Mouse (Mus musculus): ENCODE results near the gene Adamts15. TPM values are rescaled to one million over a fixed set of nuclear protein-coding genes. Genes with fewer than 3 reads are reported as not detected.

The Adamts15 gene
- polyA plus RNA-seq, 1 experiment from 2014 or later, result 6.0 TPM

DNA sequence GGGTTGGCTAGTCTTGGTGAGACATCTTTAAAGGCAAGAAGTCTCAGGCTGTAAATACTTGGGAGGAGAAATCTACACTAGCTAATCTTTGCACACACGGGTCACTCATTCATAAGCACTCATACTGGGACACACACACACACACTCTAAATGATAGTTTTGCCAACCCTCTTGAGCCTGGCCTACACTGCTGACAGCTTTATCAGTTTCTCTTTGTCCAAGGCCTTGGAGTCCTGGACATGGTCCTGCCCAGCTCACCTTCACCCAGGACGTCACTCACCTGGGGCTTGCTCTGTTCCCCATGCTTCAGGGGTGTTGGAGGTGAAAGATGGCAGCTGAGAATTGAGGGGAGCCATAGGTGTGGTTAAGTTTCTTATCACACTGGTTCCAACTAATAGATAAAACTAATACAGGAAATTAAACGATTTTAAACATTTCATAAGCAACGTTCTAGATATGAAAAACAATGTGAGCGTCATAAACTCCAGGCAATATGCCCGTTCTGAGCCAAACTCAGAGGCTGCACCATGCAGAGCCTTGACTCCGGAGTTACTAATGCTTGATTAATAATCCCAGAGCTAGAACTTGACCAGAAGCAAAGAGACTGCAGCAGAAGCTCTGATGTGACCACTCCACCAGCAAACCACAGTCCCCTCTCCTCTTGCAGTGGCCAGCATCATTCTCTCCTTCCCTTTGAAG is 42.9 kb downstream of the Adamts15 start:
- 61% methylated on average over 7 of the region's 7 CpGs for WGBS
- Histone ChIP-seq H3K27ac (replicated peaks in 1 of 2; ENCODE audit: control insufficient read depth in 1 of 2, insufficient read depth in 1 of 2, low read depth in 2 of 2, low read length in 2 of 2) (no peak overlapping the region), H3K4me3 (ENCODE audit: control insufficient read depth in 1 of 2, insufficient read depth in 1 of 2, low read depth in 1 of 2, low read length in 2 of 2) (no peak overlapping the region), H3K9me3 (ENCODE audit: control insufficient read depth, low read length) (peaks cover 4% of the 10 kb centered on the region; the same call in 1 of the 2 replicates), H3K4me2 (ENCODE audit: low read length) (no peak overlapping the region), H3K4me1 (ENCODE audit: control insufficient read depth in 2 of 2, insufficient read depth in 2 of 2, low read length in 2 of 2) (peaks cover 2 to 6% of the 10 kb centered on the region in 2 experiments; a peak in 2 of 4 replicates), H3K9ac (ENCODE audit: low read length) (no peak overlapping the region), H3K27me3 (ENCODE audit: control insufficient read depth, insufficient read depth, low read length) (no peaks in the 10 kb centered on the region), H3K36me3 (ENCODE audit: control insufficient read depth, insufficient read depth, low read length) (no peaks in the 10 kb centered on the region)
- ATAC-seq (ENCODE audit: insufficient number of reproducible peaks, insufficient read depth, low FRiP score, low read depth), result no peak

DNA sequence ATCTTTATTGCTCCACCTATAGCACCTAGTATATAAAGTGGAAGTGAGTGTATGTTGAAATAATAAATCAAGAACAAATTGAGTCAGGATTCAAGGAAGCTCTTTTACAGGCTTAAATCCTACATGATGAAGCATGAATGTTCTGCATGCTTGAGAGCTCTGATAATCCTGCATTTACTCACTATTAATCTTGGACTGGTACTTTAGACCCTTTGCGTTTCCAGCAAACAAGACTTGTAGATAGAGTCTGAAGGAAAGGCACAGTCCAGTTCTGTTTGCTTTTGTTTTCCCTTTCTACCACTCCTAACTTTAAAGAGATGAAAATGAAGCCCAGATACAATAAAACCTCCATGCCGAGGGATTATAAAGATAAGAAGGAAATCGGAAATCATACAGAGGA is 45.7 kb downstream of the Adamts15 start:
- H3K27ac ChIP-seq (replicated peaks in 1 of 2; ENCODE audit: control insufficient read depth in 1 of 2, insufficient read depth in 1 of 2, low read depth in 2 of 2, low read length in 2 of 2), result no peak overlapping the region
- H3K27me3 ChIP-seq (ENCODE audit: control insufficient read depth, insufficient read depth, low read length), result no peaks in the 10 kb centered on the region
- H3K9me3 ChIP-seq (ENCODE audit: control insufficient read depth, low read length), result peaks cover 4% of the 10 kb centered on the region; the same call in 1 of the 2 replicates
- H3K4me1 ChIP-seq (ENCODE audit: control insufficient read depth in 2 of 2, insufficient read depth in 2 of 2, low read length in 2 of 2), result peaks cover 2 to 6% of the 10 kb centered on the region in 2 experiments; a peak in 2 of 4 replicates
- H3K4me2 ChIP-seq (ENCODE audit: low read length), result no peak overlapping the region
- no peak overlapping the region for H3K9ac ChIP-seq (ENCODE audit: low read length)
- 63% methylated on average over 3 of the region's 3 CpGs for WGBS
- no peaks in the 10 kb centered on the region for H3K36me3 ChIP-seq (ENCODE audit: control insufficient read depth, insufficient read depth, low read length)
- no peak for ATAC-seq (ENCODE audit: insufficient number of reproducible peaks, insufficient read depth, low FRiP score, low read depth)
- H3K4me3 ChIP-seq (ENCODE audit: control insufficient read depth in 1 of 2, insufficient read depth in 1 of 2, low read depth in 1 of 2, low read length in 2 of 2), result no peak overlapping the region

DNA sequence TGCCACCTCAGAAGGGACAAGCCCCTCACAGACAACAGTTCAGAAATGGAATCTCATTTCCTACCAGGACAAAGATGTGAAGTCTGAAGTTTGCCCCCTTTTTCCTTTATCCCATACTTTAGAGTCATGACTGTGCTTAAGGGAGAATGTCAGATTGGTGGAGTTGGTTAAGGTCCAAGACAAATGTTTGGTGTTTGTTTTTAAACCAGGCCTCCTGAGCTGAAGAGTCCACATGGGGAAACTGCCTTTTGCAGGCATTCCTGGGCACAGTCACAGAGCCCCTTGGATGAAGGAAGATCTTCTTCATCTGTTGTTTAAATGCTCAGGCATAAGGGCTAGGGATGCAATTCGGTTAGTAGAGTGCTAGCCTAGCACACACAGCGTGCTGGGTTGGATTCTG is 66.4 kb downstream of the Adamts15 start:
- Histone ChIP-seq H3K4me1 (ENCODE audit: control insufficient read depth in 2 of 2, insufficient read depth in 2 of 2, low read length in 2 of 2) (peaks cover 4 to 6% of the 10 kb centered on the region in 2 experiments; a peak in 3 of 4 replicates), H3K9me3 (ENCODE audit: control insufficient read depth, low read length) (no peaks in the 10 kb centered on the region), H3K27me3 (ENCODE audit: control insufficient read depth, insufficient read depth, low read length) (no peaks in the 10 kb centered on the region), H3K27ac (replicated peaks in 1 of 2; ENCODE audit: control insufficient read depth in 1 of 2, insufficient read depth in 1 of 2, low read depth in 2 of 2, low read length in 2 of 2) (no peak overlapping the region), H3K4me3 (ENCODE audit: control insufficient read depth in 1 of 2, insufficient read depth in 1 of 2, low read depth in 1 of 2, low read length in 2 of 2) (no peak overlapping the region), H3K4me2 (ENCODE audit: low read length) (no peak overlapping the region), H3K36me3 (ENCODE audit: control insufficient read depth, insufficient read depth, low read length) (no peaks in the 10 kb centered on the region), H3K9ac (ENCODE audit: low read length) (no peak overlapping the region)
- WGBS, result 74% methylated on average over 2 of the region's 2 CpGs
- ATAC-seq (ENCODE audit: insufficient number of reproducible peaks, insufficient read depth, low FRiP score, low read depth), result no peak

DNA sequence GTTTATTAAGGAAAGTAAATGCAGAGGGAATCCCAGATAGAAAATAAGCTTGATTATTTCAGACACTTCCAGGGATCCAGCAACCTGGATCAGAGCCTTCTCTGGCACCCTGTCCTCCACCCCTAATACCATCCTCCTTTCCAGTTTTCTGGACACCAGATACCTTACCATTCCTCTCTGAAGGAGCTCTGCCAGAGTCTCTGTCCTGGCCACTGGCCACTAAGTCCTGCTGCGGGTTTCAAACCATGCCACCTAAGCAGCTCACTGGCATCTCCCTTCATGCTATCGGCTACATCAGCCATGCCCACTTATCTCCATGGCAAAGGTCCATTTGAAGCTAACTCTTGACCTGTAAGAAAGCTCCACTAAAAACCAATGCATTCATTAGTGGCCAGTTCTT is 70.4 kb downstream of the Adamts15 start:
- Histone ChIP-seq H3K9ac (ENCODE audit: low read length) (no peak overlapping the region), H3K27ac (replicated peaks in 1 of 2; ENCODE audit: control insufficient read depth in 1 of 2, insufficient read depth in 1 of 2, low read depth in 2 of 2, low read length in 2 of 2) (no peak overlapping the region), H3K4me1 (ENCODE audit: control insufficient read depth in 2 of 2, insufficient read depth in 2 of 2, low read length in 2 of 2) (peaks cover 14 to 16% of the 10 kb centered on the region in 2 experiments), H3K4me2 (ENCODE audit: low read length) (no peak overlapping the region), H3K36me3 (ENCODE audit: control insufficient read depth, insufficient read depth, low read length) (no peaks in the 10 kb centered on the region), H3K27me3 (ENCODE audit: control insufficient read depth, insufficient read depth, low read length) (no peaks in the 10 kb centered on the region), H3K4me3 (ENCODE audit: control insufficient read depth in 1 of 2, insufficient read depth in 1 of 2, low read depth in 1 of 2, low read length in 2 of 2) (no peak overlapping the region), H3K9me3 (ENCODE audit: control insufficient read depth, low read length) (no peaks in the 10 kb centered on the region)
- WGBS, result 95% methylated on average over 2 of the region's 2 CpGs
- ATAC-seq (ENCODE audit: insufficient number of reproducible peaks, insufficient read depth, low FRiP score, low read depth), result no peak

DNA sequence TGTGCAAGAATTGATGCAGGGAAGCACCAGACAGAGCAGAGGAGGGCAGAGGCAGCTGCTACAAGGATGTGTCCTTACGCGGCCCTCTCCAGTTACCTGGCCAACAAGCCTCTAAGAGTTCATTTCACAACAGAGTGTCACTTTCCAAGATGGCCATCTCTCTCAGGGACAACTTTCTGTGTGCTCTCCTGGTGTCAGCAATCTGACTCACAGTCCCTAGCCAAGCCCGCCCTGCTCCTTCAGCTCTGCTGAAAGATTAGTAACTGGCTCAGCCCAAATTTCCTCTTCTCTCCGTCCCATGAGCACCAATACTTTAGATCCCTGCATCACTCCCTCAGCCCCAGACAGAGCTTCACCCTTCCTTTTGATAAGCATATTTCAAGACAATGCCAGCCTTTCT is 72.3 kb downstream of the Adamts15 start:
- Histone ChIP-seq H3K9ac (ENCODE audit: low read length) (no peak overlapping the region), H3K36me3 (ENCODE audit: control insufficient read depth, insufficient read depth, low read length) (no peaks in the 10 kb centered on the region), H3K27ac (replicated peaks in 1 of 2; ENCODE audit: control insufficient read depth in 1 of 2, insufficient read depth in 1 of 2, low read depth in 2 of 2, low read length in 2 of 2) (no peak overlapping the region), H3K4me1 (ENCODE audit: control insufficient read depth in 2 of 2, insufficient read depth in 2 of 2, low read length in 2 of 2) (peaks cover 14 to 26% of the 10 kb centered on the region in 2 experiments), H3K9me3 (ENCODE audit: control insufficient read depth, low read length) (no peaks in the 10 kb centered on the region), H3K27me3 (ENCODE audit: control insufficient read depth, insufficient read depth, low read length) (no peaks in the 10 kb centered on the region), H3K4me2 (ENCODE audit: low read length) (no peak overlapping the region), H3K4me3 (ENCODE audit: control insufficient read depth in 1 of 2, insufficient read depth in 1 of 2, low read depth in 1 of 2, low read length in 2 of 2) (no peak overlapping the region)
- 64% methylated on average over 4 of the region's 4 CpGs for WGBS
- no peak for ATAC-seq (ENCODE audit: insufficient number of reproducible peaks, insufficient read depth, low FRiP score, low read depth)

DNA sequence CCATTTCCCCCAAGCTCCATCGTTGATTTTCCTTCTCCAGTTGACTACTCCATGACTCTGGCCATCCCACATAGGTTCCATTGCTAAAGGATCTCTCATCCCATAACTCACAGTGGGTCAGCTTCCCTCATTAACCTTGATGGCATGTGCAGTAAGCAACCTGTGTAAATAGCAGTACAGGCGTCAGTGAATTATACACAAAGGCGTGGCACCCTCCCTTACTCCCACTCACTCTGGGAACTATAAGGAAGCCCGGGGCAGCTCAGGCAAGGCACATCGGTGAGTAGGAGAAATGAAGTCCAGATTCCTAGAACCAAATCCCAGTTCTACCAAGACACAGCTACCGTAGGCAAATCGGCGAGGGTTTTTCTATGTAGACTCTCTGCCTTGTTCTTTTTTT is 72.8 kb downstream of the Adamts15 start:
- no peaks in the 10 kb centered on the region for H3K27me3 ChIP-seq (ENCODE audit: control insufficient read depth, insufficient read depth, low read length)
- no peak overlapping the region for H3K27ac ChIP-seq (replicated peaks in 1 of 2; ENCODE audit: control insufficient read depth in 1 of 2, insufficient read depth in 1 of 2, low read depth in 2 of 2, low read length in 2 of 2)
- peaks cover 16 to 31% of the 10 kb centered on the region in 2 experiments for H3K4me1 ChIP-seq (ENCODE audit: control insufficient read depth in 2 of 2, insufficient read depth in 2 of 2, low read length in 2 of 2)
- H3K4me2 ChIP-seq (ENCODE audit: low read length), result no peak overlapping the region
- no peak for ATAC-seq (ENCODE audit: insufficient number of reproducible peaks, insufficient read depth, low FRiP score, low read depth)
- no peak overlapping the region for H3K9ac ChIP-seq (ENCODE audit: low read length)
- no peaks in the 10 kb centered on the region for H3K9me3 ChIP-seq (ENCODE audit: control insufficient read depth, low read length)
- H3K4me3 ChIP-seq (ENCODE audit: control insufficient read depth in 1 of 2, insufficient read depth in 1 of 2, low read depth in 1 of 2, low read length in 2 of 2), result no peak overlapping the region
- no peaks in the 10 kb centered on the region for H3K36me3 ChIP-seq (ENCODE audit: control insufficient read depth, insufficient read depth, low read length)
- WGBS, result 90% methylated on average over 8 of the region's 8 CpGs

Other genes with a start within 250 kb of the Adamts15 start
- 9.4 and 11.0 TPM in 2 replicates for gene Adamts8, start 20.1 kb upstream of the Adamts15 start, polyA plus RNA-seq (2014; fragmentation: Nextera tagmentation; extraction: Ambion mirVana)
- 8.2 and 9.2 TPM in 2 replicates for gene Zbtb44, start 108.2 kb upstream of the Adamts15 start, polyA plus RNA-seq (2014; fragmentation: Nextera tagmentation; extraction: Ambion mirVana)
- gene St14, start 209.4 kb upstream of the Adamts15 start, polyA plus RNA-seq (2014; fragmentation: Nextera tagmentation; extraction: Ambion mirVana), result 0.58 and 0.85 TPM in 2 replicates